Mouse (Mus musculus): ENCODE measurements around the gene Gm20388. TPM values are rescaled to one million over a fixed set of nuclear protein-coding genes. Genes with fewer than 3 reads are reported as not detected.
A peak's percentile ranks its signal among the peaks of the same experiment; 100 is the strongest.

The Gm20388 gene
- polyA plus RNA-seq, 1 experiment from 2014 or later = not detected

DNA sequence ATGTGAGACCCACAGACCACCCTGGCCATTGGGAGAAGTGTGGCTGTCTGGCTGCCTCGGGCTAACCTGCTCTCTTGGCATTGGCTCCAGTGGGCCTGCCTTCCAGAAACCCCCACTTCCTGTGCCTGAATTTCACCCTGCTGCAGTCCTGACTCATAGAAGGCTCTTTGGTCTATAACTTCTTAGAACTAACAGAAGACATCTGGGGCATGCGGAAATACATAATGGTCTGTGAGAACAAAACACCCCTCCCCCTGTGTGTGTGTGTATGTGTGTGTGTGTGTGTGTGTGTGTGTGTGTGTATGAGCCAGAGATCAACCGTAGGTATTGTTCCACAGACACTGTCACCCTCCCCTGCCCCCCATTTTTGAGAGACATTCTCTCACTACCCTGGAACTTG, 152.7 kb downstream of the Gm20388 start:
- no peak overlapping the region for H3K9ac ChIP-seq
- 71% methylated on average over 2 of the region's 3 CpGs for WGBS
- H3K27ac ChIP-seq (replicated peaks) = no peak overlapping the region
- H3K36me3 ChIP-seq = no peaks in the 10 kb centered on the region
- no peak for ATAC-seq (ENCODE audit: extremely low read depth, insufficient number of reproducible peaks, low FRiP score, low TSS enrichment)
- H3K4me1 ChIP-seq = 0 out of 2 replicates have a peak, but pooled peaks cover 4% of the 10 kb centered on the region
- peaks cover 34% of the 10 kb centered on the region for H3K27me3 ChIP-seq (replicated peaks)
- no peak overlapping the region for H3K4me2 ChIP-seq
- no peak overlapping the region for H3K4me3 ChIP-seq
- no peaks in the 10 kb centered on the region; the same call in 1 of the 2 replicates for H3K9me3 ChIP-seq

DNA sequence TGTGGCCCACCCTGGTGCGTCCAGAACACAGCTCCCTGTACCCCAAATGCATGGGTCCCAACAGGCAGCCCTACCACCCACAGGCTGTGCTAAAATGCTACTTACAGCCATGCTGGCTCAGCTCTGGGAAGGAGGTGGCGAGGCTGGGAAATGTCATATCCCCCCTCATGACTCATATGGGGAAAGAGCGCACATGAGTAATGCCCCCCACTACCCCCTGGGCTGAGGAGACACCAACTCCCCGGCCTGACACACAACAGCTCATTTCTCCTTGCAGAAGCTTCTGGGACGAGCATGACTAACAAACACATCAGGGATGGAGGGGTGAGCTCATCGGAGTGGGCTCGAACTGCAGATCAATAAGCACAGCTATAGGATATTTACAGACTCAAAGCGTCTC, 155.0 kb downstream of the Gm20388 start:
- WGBS = 85% methylated on average over 8 of the region's 8 CpGs
- Histone ChIP-seq H3K4me2 (no peak overlapping the region), H3K9me3 (no peaks in the 10 kb centered on the region; the same call in 1 of the 2 replicates), H3K36me3 (no peaks in the 10 kb centered on the region), H3K27ac (replicated peaks) (no peak overlapping the region), H3K4me1 (0 out of 2 replicates have a peak, but pooled peaks cover 4% of the 10 kb centered on the region), H3K4me3 (no peak overlapping the region), H3K27me3 (replicated peaks) (peaks cover 28% of the 10 kb centered on the region), H3K9ac (no peak overlapping the region)
- no peak for ATAC-seq (ENCODE audit: extremely low read depth, insufficient number of reproducible peaks, low FRiP score, low TSS enrichment)

DNA sequence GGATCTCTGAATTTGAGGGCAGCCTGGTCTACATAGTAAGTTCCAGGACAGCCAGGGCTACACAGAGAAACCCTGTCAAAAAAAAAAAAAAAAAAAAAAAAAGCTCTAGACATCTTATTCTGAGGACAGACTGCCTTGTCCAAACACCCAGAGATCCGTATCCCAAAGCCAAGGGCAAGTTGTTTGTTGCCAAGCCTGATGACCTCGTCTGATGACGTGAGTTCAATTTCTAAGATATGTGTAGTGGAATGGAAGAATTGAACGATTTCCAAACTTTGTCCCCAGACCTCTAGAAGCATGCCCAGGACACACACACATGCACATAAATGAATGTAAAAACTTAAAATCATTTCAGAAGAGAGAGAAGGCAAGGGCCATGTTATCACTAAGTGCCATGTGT, 155.6 kb downstream of the Gm20388 start:
- H3K36me3 ChIP-seq = no peaks in the 10 kb centered on the region
- no peak for ATAC-seq (ENCODE audit: extremely low read depth, insufficient number of reproducible peaks, low FRiP score, low TSS enrichment)
- H3K4me3 ChIP-seq = no peak overlapping the region
- H3K4me1 ChIP-seq = 0 out of 2 replicates have a peak, but pooled peaks cover 4% of the 10 kb centered on the region
- H3K9me3 ChIP-seq = no peaks in the 10 kb centered on the region; the same call in 1 of the 2 replicates
- no peak overlapping the region for H3K4me2 ChIP-seq
- 65% methylated on average over 4 of the region's 4 CpGs for WGBS
- peaks cover 32% of the 10 kb centered on the region for H3K27me3 ChIP-seq (replicated peaks)
- H3K27ac ChIP-seq (replicated peaks) = no peak overlapping the region
- H3K9ac ChIP-seq = no peak overlapping the region

DNA sequence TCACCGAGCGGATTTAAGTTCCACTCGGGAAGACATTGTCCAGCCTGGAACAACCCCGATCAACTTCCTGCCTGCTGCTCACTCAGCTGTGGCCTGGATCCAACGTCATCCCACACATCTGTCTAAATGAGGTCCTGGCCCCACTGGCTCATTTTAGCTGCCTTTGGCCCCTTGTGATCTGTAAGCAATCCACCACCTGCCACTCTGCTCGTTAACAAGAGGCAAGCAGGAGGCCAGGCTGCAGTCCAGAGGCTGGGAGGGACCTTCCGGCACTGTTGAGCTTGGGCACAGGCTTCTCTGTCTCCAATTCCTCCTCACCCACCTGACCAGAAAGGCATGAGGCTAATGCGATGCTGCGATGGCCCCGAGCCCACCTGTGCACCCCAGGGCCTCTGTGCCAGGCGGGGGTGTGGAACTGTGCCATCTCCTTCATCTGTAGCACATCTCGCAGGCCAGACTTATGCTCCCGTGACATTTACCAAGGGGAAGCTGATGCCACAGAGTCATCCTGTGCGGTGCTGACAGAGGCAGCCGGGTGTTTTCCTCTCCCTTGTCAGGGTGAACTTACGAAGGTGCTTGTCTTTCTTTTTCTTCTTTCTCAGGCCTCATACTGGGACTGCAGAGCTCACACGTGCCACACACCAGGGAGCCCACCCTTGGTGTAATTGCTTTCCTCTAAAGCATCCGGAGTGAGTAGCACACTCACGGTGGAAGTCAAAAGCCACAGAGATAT, 157.5 kb downstream of the Gm20388 start:
- 56% methylated on average over 19 of the region's 19 CpGs for WGBS
- H3K4me3 ChIP-seq = no peak overlapping the region
- no peak for ATAC-seq (ENCODE audit: extremely low read depth, insufficient number of reproducible peaks, low FRiP score, low TSS enrichment)
- no peaks in the 10 kb centered on the region for H3K36me3 ChIP-seq
- H3K9me3 ChIP-seq = no peaks in the 10 kb centered on the region; the same call in 1 of the 2 replicates
- H3K9ac ChIP-seq = no peak overlapping the region
- H3K27ac ChIP-seq (replicated peaks) = no peak overlapping the region
- no peak overlapping the region for H3K4me2 ChIP-seq
- H3K4me1 ChIP-seq = peaks cover 4% of the 10 kb centered on the region; the same call in 1 of the 2 replicates
- peaks cover 25% of the 10 kb centered on the region for H3K27me3 ChIP-seq (replicated peaks)

DNA sequence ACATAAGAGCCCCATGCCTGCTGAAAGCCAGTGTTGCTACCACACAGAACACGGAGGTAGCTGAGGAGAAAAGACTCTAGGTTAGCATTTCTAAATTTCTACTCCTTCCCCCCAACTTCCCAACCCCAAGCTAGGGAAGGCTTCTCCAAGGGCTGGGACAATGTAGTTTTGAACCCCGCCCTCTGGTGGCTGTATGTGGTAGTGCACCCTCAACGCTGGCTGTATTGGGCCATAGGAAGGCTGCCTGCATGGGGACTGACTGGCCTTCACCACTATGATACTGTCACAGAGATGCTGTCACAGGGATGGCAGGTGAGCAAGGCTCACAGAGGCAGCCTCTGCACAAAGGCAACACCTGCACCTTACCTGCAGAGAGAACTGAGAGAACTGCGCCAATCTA, 161.0 kb downstream of the Gm20388 start:
- Histone ChIP-seq H3K36me3 (no peaks in the 10 kb centered on the region), H3K9ac (no peak overlapping the region), H3K4me3 (no peak overlapping the region), H3K4me1 (peaks cover 4% of the 10 kb centered on the region; the same call in 1 of the 2 replicates), H3K9me3 (no peaks in the 10 kb centered on the region; the same call in 1 of the 2 replicates), H3K27ac (replicated peaks) (no peak overlapping the region), H3K27me3 (replicated peaks) (peaks cover 26% of the 10 kb centered on the region), H3K4me2 (no peak overlapping the region)
- no peak for ATAC-seq (ENCODE audit: extremely low read depth, insufficient number of reproducible peaks, low FRiP score, low TSS enrichment)
- 26% methylated on average over 4 of the region's 4 CpGs for WGBS

DNA sequence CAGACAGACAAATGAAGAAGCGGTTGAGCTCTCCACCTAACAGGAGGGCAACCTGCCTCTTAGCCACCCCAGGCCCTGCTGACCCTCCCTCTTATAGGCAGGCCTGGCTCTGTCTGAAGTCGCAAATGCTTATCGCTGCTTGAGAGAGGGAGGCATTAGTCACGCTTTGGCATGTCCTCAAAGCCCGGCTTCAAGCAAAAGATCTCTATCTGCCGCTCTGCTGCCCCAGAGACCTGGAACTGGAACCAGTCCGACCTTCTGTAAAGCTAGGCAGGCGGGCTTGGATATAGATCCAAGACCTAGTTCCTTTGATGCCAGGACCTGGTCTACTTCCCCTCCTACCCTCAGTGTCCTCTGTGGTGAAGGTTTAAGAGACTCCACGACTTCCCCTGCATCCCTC, 161.6 kb downstream of the Gm20388 start:
- no peak for ATAC-seq (ENCODE audit: extremely low read depth, insufficient number of reproducible peaks, low FRiP score, low TSS enrichment)
- Histone ChIP-seq H3K36me3 (no peaks in the 10 kb centered on the region), H3K27me3 (replicated peaks) (peaks cover 26% of the 10 kb centered on the region), H3K9me3 (no peaks in the 10 kb centered on the region; the same call in 1 of the 2 replicates), H3K4me1 (peaks cover 4% of the 10 kb centered on the region; the same call in 1 of the 2 replicates), H3K4me3 (no peak overlapping the region), H3K4me2 (no peak overlapping the region), H3K27ac (replicated peaks) (peak overlapping the region; percentile 56; the same call in 1 of the 2 replicates), H3K9ac (no peak overlapping the region)
- 62% methylated on average over 9 of the region's 9 CpGs for WGBS

DNA sequence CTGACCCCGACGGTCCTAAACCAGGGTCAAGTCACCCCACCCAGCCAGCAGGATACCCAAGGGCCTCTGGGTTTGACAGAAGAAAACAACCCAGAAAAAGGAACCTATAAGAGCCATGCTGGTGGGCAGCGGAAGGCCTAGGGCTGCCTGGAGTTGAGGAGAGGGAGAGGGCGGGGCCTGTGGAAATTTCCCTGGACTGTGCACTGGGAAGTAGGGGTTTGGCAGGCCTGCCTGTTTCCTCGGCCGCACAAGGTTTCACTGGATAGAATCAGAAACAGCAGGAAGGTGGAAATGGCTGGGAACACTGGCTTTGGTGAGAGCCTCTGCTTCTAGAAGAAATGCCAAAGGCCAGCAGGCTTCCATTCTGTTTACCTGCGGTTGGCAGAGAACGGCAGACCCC, 162.2 kb downstream of the Gm20388 start:
- Histone ChIP-seq H3K4me2 (no peak overlapping the region), H3K4me1 (peaks cover 4% of the 10 kb centered on the region; the same call in 1 of the 2 replicates), H3K9ac (no peak overlapping the region), H3K27ac (replicated peaks) (peak overlapping the region; percentile 56), H3K9me3 (no peaks in the 10 kb centered on the region), H3K36me3 (no peaks in the 10 kb centered on the region), H3K27me3 (replicated peaks) (peaks cover 26% of the 10 kb centered on the region), H3K4me3 (no peak overlapping the region)
- 81% methylated on average over 8 of the region's 8 CpGs for WGBS
- ATAC-seq (ENCODE audit: extremely low read depth, insufficient number of reproducible peaks, low FRiP score, low TSS enrichment) = no peak

DNA sequence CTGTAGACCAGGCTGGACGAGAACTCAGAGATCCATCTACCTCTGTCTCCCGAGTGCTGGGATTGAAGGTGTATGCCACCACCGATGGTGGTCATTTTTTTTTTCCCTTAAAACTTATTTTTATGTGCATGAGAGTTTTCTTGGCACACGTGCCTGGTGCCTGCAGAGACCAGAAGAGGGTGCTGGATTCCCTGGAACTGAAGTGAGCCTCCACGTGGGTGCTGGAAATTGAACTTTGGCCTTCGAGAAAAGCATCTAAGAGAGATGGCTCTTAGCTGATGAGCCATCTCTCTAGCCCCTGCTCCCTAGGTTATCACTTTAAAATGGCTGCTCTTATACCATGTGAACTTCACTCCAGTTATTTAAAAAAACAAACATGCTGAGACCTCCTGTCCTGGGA, 163.9 kb downstream of the Gm20388 start:
- Histone ChIP-seq H3K9ac (no peak overlapping the region), H3K4me3 (no peak overlapping the region), H3K27me3 (replicated peaks) (peaks cover 26% of the 10 kb centered on the region), H3K36me3 (no peaks in the 10 kb centered on the region), H3K4me2 (no peak overlapping the region), H3K9me3 (no peaks in the 10 kb centered on the region), H3K4me1 (no peaks in the 10 kb centered on the region; the same call in 1 of the 2 replicates), H3K27ac (replicated peaks) (no peak overlapping the region)
- WGBS = 60% methylated on average over 6 of the region's 6 CpGs
- no peak for ATAC-seq (ENCODE audit: extremely low read depth, insufficient number of reproducible peaks, low FRiP score, low TSS enrichment)

DNA sequence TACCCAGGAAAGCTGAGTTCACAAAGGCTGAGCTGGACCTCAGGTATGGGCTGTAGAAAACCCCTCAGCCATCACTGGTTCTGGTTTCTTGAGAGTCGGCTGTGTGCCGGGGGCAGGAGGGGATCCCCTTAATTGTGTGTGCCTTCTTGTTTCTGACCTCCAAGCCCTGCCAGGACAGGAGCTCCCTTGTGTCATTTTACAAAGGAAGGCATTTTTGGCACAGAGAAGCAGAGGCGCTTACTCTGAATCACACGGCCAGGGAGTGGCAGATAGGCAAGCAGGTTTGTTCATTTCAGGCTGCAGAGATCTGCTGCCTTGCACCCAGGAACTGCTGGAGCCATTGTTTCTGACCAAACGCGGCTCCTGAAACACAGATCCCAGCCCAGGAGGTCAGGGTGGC, 164.7 kb downstream of the Gm20388 start:
- H3K4me3 ChIP-seq = no peak overlapping the region
- peaks cover under 1% of the 10 kb centered on the region for H3K36me3 ChIP-seq
- H3K4me1 ChIP-seq = no peaks in the 10 kb centered on the region; the same call in 1 of the 2 replicates
- WGBS = 55% methylated on average over 6 of the region's 6 CpGs
- ATAC-seq (ENCODE audit: extremely low read depth, insufficient number of reproducible peaks, low FRiP score, low TSS enrichment) = no peak
- H3K4me2 ChIP-seq = no peak overlapping the region
- H3K9me3 ChIP-seq = no peaks in the 10 kb centered on the region
- peaks cover 26% of the 10 kb centered on the region for H3K27me3 ChIP-seq (replicated peaks)
- H3K27ac ChIP-seq (replicated peaks) = no peak overlapping the region
- H3K9ac ChIP-seq = no peak overlapping the region; the same call in 1 of the 2 replicates

DNA sequence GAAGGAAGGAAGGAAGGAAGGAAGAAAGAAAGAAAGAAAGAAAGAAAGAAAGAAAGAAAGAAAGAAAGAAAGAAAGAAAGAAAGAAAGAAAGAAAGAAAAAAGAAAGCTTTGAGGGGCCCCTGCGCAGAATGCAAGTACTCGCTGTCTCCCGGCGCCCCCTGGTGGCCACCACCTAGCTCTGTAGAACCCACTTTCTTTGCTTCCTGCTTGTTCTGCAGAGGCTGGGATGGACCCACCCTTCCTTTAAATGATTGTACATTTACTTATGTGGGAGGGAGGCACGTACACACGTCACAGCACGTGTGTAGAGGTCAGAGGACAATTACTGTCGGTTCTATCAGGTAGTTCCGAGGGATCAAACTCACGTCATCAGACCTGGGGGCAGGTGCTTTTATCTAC, 167.4 kb downstream of the Gm20388 start:
- H3K27me3 ChIP-seq (replicated peaks) = peaks cover 19% of the 10 kb centered on the region
- peaks cover 28% of the 10 kb centered on the region for H3K36me3 ChIP-seq
- no peak overlapping the region for H3K27ac ChIP-seq (replicated peaks)
- H3K4me3 ChIP-seq = no peak overlapping the region
- no peak overlapping the region for H3K4me2 ChIP-seq
- H3K4me1 ChIP-seq = no peaks in the 10 kb centered on the region
- WGBS = 16% methylated on average over 10 of the region's 10 CpGs
- H3K9me3 ChIP-seq = no peaks in the 10 kb centered on the region
- H3K9ac ChIP-seq = no peak overlapping the region
- no peak for ATAC-seq (ENCODE audit: extremely low read depth, insufficient number of reproducible peaks, low FRiP score, low TSS enrichment)

DNA sequence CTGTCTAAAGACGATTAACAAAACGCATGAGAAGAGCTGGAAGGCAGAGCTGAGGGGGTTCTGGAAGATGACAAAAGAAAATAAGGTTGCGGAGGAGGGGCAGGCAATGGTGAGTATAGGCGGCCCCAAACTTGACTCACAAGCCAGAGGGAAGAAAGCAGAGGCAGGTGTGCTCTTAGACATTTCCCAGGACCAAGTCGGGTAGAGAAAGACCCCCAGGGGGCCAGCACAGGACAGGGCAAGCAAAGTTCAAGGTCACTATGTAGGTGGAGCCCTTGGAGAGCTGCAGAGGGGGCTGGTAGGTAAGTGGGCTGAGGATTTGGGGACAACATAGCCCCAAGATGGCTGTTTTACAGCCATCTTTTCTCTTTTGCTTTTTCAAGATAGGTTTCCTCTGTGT, 168.7 kb downstream of the Gm20388 start:
- Histone ChIP-seq H3K9me3 (no peaks in the 10 kb centered on the region), H3K27ac (replicated peaks) (no peak overlapping the region), H3K36me3 (peaks cover 37% of the 10 kb centered on the region), H3K4me3 (no peak overlapping the region), H3K4me2 (no peak overlapping the region), H3K4me1 (no peaks in the 10 kb centered on the region), H3K27me3 (replicated peaks) (peaks cover 19% of the 10 kb centered on the region), H3K9ac (no peak overlapping the region)
- ATAC-seq (ENCODE audit: extremely low read depth, insufficient number of reproducible peaks, low FRiP score, low TSS enrichment) = no peak
- WGBS = 58% methylated on average over 5 of the region's 5 CpGs

DNA sequence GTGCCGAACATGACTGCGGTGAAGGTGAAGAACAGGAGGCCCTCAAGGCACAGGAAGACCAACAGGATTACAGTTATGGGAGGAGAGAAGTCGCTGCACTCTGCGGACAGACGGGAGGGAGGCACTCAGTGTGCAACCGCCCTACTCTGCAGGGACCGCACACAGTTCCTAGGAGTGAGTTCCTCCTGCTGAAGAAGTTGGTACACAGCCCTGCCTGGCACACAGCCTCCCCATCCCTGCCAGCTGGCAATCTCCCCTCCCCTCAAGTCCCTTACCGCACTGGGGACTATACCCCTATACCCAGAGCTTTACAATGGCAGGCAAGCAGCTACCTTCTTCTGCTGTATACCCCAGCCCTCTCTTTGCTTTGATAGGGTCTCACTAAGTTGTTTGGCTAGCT, 172.6 kb downstream of the Gm20388 start:
- peaks cover 75% of the 10 kb centered on the region for H3K36me3 ChIP-seq

More for the DNA sequence above, 172.6 kb downstream of the Gm20388 start:
- no peak overlapping the region for H3K4me2 ChIP-seq
- no peaks in the 10 kb centered on the region for H3K9me3 ChIP-seq
- ATAC-seq (ENCODE audit: extremely low read depth, insufficient number of reproducible peaks, low FRiP score, low TSS enrichment) = no peak
- H3K27me3 ChIP-seq (replicated peaks) = no peaks in the 10 kb centered on the region
- no peak overlapping the region for H3K9ac ChIP-seq
- WGBS = 92% methylated on average over 8 of the region's 8 CpGs
- H3K27ac ChIP-seq (replicated peaks) = no peak overlapping the region
- H3K4me3 ChIP-seq = no peak overlapping the region
- no peaks in the 10 kb centered on the region for H3K4me1 ChIP-seq

All from heart, embryonic 13.5 days (tissue).